In the genomic region with DNA sequence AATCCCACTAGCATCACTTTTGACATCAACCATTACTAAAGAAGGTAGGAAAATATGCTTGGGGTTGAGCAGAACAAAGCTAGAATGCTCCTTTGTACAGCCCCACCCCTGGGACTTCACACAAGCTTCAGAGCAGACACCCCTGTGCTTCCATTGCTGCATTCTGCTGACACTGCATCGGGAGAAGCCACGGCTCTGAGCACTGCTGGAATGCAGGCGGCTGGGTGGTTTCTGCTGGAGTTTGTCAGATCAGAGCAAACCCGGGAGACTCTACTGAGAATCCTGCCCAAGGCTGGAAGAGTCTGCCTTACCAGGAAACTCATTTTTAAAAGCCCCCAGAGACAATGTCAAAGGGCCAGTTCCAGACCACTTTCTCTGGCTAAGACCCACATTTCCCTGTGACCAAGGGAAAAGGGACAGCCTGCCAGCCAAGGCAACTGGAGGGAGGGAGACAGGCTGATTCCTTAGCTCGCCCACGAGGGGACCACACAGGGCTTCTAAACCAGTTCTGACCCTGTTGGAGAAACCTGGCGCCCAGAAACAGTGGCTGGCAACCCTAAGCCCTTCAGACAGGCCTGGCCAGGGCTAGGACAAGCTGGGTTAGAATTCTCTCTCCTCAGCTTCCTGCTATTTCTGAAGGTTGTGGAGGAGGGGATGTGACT, we compare ENCODE assay signal across 11 mouse cellular contexts. TPM values are rescaled to one million over a fixed set of nuclear protein-coding genes. Genes with fewer than 3 reads are reported as not detected.
DNase-seq lines count a peak whose midpoint lies in the region; ATAC-seq and TF ChIP-seq lines count a peak whose summit lies in the region.
"Had no signal": no experiment of that assay in that cellular context is flagged by ENCODE, and none has a peak within 500 bp of the region (broad histone marks: within the 10 kb centered on the region; RNA-seq: fewer than 3 reads in every experiment).

No protein-coding gene starts in this region.

- TF ChIP-seq CTCF in forebrain, postnatal 0 days (IDR thresholded peaks at IDR 0.05; ENCODE audit: low read depth) = no peak

- H3K36me3 ChIP-seq in forebrain, postnatal 0 days (ENCODE audit: insufficient read depth) = peaks cover 9% of the 10 kb centered on the region
- H3K36me3 ChIP-seq in forebrain, embryonic 10.5 days (replicated peaks) = peaks cover 4% of the 10 kb centered on the region; the same call in 1 of the 2 replicates
- no peaks in the 10 kb centered on the region for H3K36me3 ChIP-seq in stomach, embryonic 16.5 days (ENCODE audit: control insufficient read depth, insufficient read depth, low read length)

- H3K27ac ChIP-seq in forebrain, postnatal 0 days (ENCODE audit: low read depth, low read length) = peak overlapping the region; percentile 4; the same call in 1 of the 2 replicates
- no peak overlapping the region for H3K27ac ChIP-seq in forebrain, embryonic 10.5 days
- H3K27ac ChIP-seq in stomach, embryonic 16.5 days (ENCODE audit: low read length) = peak overlapping the region; percentile 63; the same call in 1 of the 2 replicates

- 65% methylated on average over 7 of the region's 7 CpGs for WGBS in forebrain, postnatal 0 days
- WGBS in forebrain, embryonic 10.5 days = 63% methylated on average over 7 of the region's 7 CpGs
- 41% methylated on average over 7 of the region's 7 CpGs for WGBS in stomach, embryonic 16.5 days

- DNase-seq in forebrain, postnatal 0 days = no peak
- DNase-seq in forebrain, embryonic 10.5 days (ENCODE audit: extremely low spot score, low spot score) = no peak
- DNase-seq in right cerebral cortex, postnatal 10 days (ENCODE audit: low spot score in 2 of 2) = peak; percentile 58 to 64
- DNase-seq in right cerebral cortex, postnatal 36 days (ENCODE audit: low spot score in 2 of 2) = no peak
- peak; percentile 68 for DNase-seq in kidney, adult 9 months
- no peak for DNase-seq in spleen, postnatal 36 days (ENCODE audit: low spot score in 2 of 2)
- DNase-seq in right cerebral cortex, postnatal 4 days = no peak

- H3K27me3 ChIP-seq in forebrain, postnatal 0 days (ENCODE audit: insufficient read depth, low read length) = no peaks in the 10 kb centered on the region
- H3K27me3 ChIP-seq in forebrain, embryonic 10.5 days (ENCODE audit: poor library complexity, severe bottlenecking) = no peaks in the 10 kb centered on the region
- no peaks in the 10 kb centered on the region for H3K27me3 ChIP-seq in stomach, embryonic 16.5 days (ENCODE audit: control insufficient read depth, insufficient read depth, low read length)
- H3K27me3 ChIP-seq: CH12.LX had no signal

- H3K4me1 ChIP-seq in forebrain, postnatal 0 days (ENCODE audit: insufficient read depth) = no peaks in the 10 kb centered on the region
- peaks cover 11% of the 10 kb centered on the region for H3K4me1 ChIP-seq in forebrain, embryonic 10.5 days
- H3K4me1 ChIP-seq in stomach, embryonic 16.5 days (ENCODE audit: control insufficient read depth, insufficient read depth, low read length) = peaks cover 15% of the 10 kb centered on the region

- H3K4me3 ChIP-seq in forebrain, postnatal 0 days (ENCODE audit: low read depth, low read length) = no peak overlapping the region
- H3K4me3 ChIP-seq in forebrain, embryonic 10.5 days = no peak overlapping the region
- no peak overlapping the region for H3K4me3 ChIP-seq in stomach, embryonic 16.5 days (replicated peaks; ENCODE audit: low read length)

- no peak overlapping the region for H3K9ac ChIP-seq in forebrain, postnatal 0 days
- no peak overlapping the region; the same call in 1 of the 2 replicates for H3K9ac ChIP-seq in stomach, embryonic 16.5 days (ENCODE audit: low read length)

- peak; percentile 59 for ATAC-seq in forebrain, postnatal 0 days
- ATAC-seq in stomach, embryonic 16.5 days (ENCODE audit: insufficient read depth, low FRiP score) = peak; percentile 47; the same call in 1 of the 2 replicates

- no peaks in the 10 kb centered on the region for H3K9me3 ChIP-seq in forebrain, postnatal 0 days (ENCODE audit: low read length)
- H3K9me3 ChIP-seq in forebrain, embryonic 10.5 days = no peaks in the 10 kb centered on the region
- H3K9me3 ChIP-seq in stomach, embryonic 16.5 days (replicated peaks; ENCODE audit: control insufficient read depth, low read length) = no peaks in the 10 kb centered on the region

- no peak overlapping the region for H3K4me2 ChIP-seq in forebrain, postnatal 0 days (ENCODE audit: low read depth)
- no peak overlapping the region for H3K4me2 ChIP-seq in stomach, embryonic 16.5 days (ENCODE audit: low read depth, low read length)

RNA-seq across cellular contexts. Expression of a gene that starts 21.2 kb away (rescaled TPM):
- total RNA-seq in forebrain, postnatal 0 days (2014; rRNA removed) = 179 TPM in 2 replicates
- polyA plus RNA-seq in forebrain, postnatal 0 days (2015; fragmentation: Nextera tagmentation; extraction: Ambion mirVana) = 251 and 275 TPM in 2 replicates
- polyA plus RNA-seq in forebrain, embryonic 10.5 days (2016; fragmentation: Nextera tagmentation; extraction: Ambion mirVana) = 65.3 and 73.4 TPM in 2 replicates
- polyA plus RNA-seq in stomach, embryonic 16.5 days (2015; fragmentation: Nextera tagmentation; extraction: Ambion mirVana) = 83.5 and 90.6 TPM in 2 replicates

RNA-seq across cellular contexts. Expression of a gene that starts 26.1 kb away (rescaled TPM):
- 0.38 and 0.52 TPM in 2 replicates for total RNA-seq in forebrain, postnatal 0 days (2014; rRNA removed)
- 1.3 and 2.6 TPM in 2 replicates for polyA plus RNA-seq in forebrain, postnatal 0 days (2015; fragmentation: Nextera tagmentation; extraction: Ambion mirVana)
- polyA plus RNA-seq in forebrain, embryonic 10.5 days (2016; fragmentation: Nextera tagmentation; extraction: Ambion mirVana) = 12.3 and 15.6 TPM in 2 replicates
- 2.5 and 2.8 TPM in 2 replicates for polyA plus RNA-seq in stomach, embryonic 16.5 days (2015; fragmentation: Nextera tagmentation; extraction: Ambion mirVana)
- total RNA-seq: CH12.LX; common myeloid progenitor, adult 5-6 weeks; left cerebral cortex, postnatal 25 days had no signal

RNA-seq across cellular contexts. Expression of a gene that starts 48.0 kb away (rescaled TPM):
- total RNA-seq in forebrain, postnatal 0 days (2014; rRNA removed) = 22.9 and 30.4 TPM in 2 replicates
- polyA plus RNA-seq in forebrain, postnatal 0 days (2015; fragmentation: Nextera tagmentation; extraction: Ambion mirVana) = 16.2 and 22.7 TPM in 2 replicates
- polyA plus RNA-seq in forebrain, embryonic 10.5 days (2016; fragmentation: Nextera tagmentation; extraction: Ambion mirVana) = 12.9 and 18.5 TPM in 2 replicates
- polyA plus RNA-seq in stomach, embryonic 16.5 days (2015; fragmentation: Nextera tagmentation; extraction: Ambion mirVana) = 33.8 and 34.6 TPM in 2 replicates

Comparison
In these comparisons a context has a peak if more than half of its experiments do, and no peak if none do; other contexts are left out.
1. DNase-seq: peak in right cerebral cortex, postnatal 10 days (2 of 2) and kidney, adult 9 months (single experiment); none in forebrain, postnatal 0 days (single experiment), forebrain, embryonic 10.5 days (single experiment), right cerebral cortex, postnatal 36 days (0 of 2), spleen, postnatal 36 days (0 of 2) and right cerebral cortex, postnatal 4 days (single experiment).